Mouse (Mus musculus) kidney, postnatal 4 days (tissue): ENCODE measurements around the gene B3gat2.

Experiments used
- DNase-seq, 2 experiments: peaks; one replicate each; pipeline ENCODE4 v3.0.0; 2021; ENCODE audit warnings: mixed read lengths in 2 of 2

B3gat2 gene

DNA sequence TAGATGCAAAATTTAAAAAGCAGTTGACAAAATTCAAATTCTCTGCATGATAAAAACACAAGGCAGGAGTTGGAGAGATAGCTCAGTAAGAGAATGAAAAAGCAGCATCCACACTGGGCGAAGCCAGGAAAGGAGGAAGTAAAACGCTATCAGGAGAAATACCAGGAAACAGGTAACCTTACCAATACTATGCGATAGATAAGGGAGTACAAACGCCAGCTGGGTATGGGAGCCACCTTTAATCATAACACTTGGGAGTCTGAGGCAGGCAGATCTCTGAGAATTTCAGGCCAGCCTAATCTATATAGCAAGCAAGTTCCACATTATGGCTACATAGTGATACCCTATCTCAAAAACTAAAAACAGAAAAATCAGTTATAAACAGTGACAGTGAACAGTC, 75.1 kb downstream of the B3gat2 start:
- DNase-seq = no peak

DNA sequence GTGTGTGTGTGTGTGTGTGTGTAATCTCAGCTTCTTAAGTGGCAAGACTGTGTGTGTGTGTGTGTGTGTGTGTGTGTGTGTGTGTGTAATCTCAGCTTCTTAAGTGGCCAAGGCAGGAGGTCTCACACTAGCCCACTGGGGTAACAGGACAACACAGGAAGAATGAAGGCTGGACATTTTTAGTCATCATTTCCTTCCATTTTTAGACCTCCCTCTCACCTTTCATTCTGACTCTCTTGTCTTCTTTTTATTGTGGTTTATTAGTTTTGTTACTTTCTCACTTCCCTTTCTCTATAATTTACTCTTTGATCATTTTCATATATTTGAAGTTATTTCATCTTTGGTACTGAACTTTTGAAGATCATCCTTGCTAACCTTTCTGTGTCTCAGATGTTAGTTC, 79.4 kb downstream of the B3gat2 start:
- no peak for DNase-seq

DNA sequence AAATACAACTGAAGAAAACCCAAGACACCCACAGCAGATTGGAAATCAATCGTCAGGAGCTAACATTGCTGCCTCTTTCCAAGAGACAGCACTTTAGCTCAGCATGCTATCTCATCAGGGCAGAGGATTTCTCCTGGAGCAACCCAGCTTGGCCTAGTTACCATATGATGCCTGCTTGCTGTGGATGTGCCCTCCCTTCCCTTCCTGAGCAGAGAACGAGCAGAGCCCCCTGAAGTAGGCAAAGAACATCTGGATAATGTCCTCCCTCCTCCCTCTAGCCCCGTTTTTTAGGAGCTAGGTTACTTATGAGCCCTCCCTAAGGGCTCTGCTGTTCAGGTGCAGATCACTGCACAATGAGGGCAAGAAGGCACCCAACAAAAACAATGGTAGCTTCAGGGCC, 81.1 kb downstream of the B3gat2 start:
- no peak for DNase-seq

DNA sequence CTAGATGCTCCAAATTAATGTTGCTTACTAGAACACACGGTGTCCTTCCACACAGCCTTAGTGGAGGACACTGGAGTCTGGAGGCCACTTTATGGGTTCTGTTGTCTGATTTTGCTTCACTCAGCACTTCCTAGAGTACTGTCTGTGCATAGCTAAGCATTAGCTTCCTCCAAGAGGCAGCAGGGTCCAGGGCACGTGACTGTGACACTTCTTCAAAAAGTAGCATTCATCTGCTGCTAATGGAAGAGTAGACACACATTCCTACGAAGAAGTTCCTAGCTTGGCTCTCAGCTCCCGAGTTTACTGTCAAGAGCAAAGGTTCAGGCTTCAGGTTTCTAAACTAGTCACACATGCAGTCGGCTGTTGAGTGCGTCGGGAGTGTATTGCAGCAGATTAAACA, 82.2 kb downstream of the B3gat2 start:
- DNase-seq = peak; percentile 4 to 8

DNA sequence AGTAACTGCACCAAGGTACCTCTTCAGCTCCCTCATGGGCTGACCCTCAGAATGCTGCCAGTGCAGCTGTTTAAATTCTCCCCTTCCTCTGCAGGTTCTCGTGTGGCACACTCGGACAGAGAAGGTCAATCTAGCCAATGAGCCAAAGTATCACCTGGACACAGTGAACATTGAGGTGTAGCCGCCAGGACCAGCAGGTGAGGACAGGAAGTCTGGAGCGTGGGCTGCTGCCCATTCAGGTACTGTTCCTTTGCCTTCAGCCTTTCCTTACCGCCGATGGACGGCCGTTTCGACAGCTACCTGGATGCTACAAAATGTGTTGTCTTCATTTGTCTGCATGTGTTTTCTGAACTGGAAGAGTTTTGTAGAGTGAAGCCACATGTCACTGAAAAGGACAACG, 83.5 kb downstream of the B3gat2 start:
- no peak for DNase-seq

DNA sequence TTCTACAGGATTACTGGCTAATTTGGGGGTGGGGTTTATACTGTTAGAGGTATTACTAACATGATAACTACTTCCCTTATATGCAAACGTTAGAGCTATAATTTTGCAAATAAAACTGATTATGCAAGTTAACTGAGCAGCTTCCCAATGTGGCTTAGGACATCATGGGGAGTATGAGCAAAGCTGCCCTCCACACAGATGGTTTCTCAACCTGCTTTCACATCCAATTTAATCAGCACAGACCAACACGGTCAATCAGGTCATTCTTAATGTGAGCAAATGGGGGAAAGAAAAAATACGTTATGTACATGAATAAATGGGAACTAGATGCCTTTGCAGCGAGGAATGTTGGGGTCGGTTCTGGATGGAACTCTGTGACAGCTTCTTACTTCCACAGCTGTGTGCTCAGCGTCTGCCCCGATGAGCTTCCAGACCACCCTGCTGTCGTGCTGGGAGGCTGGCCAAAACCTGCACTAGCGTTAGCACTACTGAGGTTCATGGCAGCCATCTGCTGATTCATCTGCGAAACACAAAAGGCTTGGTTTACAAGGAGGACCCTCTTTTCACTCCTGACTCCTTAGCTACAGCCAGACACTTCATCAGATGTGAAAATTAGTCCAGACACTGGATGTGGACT, 84.6 kb downstream of the B3gat2 start:
- peak in 1 of 2 experiments; percentile 9 for DNase-seq

DNA sequence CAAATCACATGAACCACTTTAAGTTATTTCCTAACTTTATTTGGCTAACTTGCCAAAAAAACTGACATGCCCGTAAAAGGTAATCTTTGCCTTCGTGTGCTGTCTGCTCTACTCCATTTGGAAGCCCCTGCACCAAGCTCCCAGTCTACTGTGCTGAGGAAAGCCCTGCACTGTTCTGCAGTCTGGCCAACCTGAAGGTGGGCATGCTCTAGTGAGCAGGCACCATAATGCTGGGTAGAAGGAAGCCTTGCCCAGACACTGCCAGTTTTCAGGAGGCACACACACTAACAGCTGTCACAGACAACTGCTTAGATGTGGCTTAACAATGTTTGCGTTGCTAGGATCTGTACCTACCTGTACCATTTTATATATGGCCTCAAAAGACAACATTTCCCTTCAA, 94.1 kb downstream of the B3gat2 start:
- DNase-seq = no peak

DNA sequence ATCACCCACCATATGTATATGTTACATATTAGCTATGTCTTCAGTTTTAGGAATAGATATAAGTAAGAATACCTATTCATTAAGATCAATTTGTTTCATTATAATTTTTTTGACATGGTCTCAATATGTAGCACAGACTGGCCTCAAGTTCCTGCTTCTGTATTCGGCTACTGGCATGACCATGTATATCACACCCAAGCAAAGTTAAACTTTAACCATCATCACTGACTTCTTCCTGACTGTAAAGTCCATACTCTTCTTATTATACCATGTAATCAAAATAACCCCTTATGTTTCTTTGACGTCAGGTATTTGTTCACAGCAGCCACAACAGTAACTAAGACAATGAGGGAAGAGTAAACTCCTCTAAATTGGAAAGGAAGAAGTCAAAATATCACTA, 99.4 kb downstream of the B3gat2 start:
- no peak for DNase-seq

DNA sequence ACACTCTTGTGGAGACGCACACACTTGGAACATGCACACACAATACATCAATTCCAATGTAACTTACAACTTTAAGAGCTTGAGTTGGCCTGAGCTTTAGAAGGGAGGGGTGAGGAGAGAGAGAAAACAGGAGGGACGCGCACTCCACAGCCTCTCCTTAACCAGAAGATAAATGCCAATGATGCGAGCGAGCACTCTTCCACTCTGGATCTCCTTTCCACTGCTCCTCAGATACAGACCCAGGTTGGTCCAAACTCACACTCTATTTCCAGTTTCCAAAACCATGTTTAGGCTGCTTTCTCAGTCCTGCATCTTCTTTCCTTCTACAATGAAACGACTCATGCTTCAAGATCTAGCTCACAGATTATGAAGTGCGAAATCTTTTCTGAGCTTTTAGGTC, 104.0 kb downstream of the B3gat2 start:
- DNase-seq = no peak

DNA sequence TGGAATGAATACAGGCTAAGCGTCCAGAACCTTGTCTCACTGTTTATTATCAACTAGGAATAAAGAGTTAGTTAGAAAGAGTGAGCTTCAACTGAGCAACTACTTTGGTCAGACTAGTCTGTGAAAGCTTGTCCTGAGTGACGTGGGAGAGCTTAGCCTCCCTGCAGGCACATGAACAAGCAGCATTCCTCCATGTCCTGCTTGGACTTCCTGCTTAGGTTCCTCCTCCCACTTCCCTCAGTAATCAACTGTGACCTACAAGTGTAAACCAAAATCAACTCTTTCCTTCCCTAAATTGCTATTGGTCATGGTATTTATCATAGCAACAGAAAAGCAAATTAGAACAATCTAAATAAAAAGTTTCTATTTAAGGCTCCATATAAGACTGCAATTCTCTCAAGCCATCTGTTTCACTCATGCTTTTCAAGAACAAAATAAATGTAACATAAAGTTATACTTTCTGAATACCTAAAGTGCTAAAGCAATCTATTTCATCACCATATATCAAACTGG, 105.9 kb downstream of the B3gat2 start:
- DNase-seq = no peak

DNA sequence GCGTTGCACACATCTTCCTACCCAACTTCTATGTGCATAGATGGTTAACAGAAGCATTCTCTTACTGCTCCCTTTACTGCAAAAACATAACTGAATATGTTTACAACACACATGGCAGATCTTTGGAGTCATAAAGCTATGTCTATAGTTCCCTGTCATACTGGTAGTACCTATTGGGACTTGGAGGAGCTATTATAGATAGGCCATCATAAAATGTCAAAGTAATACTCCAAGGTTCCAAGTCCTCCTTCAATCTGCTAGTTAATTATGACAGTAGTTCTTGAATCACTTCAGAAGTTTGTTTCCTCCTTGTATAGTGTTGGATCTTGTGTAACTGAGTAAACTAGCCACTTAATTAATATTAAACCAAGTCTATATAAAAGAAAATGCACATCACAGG, 110.6 kb downstream of the B3gat2 start:
- DNase-seq = no peak

DNA sequence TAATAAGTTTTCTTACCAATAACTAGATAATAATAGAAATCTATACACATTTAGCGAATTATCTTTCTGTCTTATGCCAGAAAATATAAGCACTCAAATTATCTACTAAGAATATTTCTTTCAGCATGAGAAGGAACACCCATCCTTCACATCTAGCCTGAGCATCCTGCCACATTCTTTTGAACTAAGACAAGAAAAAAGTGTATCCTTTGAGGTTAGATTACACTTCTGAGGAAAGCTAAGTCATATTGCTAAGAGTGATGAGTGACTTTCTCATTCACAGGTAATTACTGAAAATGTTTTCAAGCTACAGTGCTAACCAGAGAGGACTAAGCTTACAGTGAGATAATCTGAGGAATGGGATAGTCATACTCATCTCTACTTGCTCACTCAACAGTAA, 121.1 kb downstream of the B3gat2 start:
- no peak for DNase-seq

DNA sequence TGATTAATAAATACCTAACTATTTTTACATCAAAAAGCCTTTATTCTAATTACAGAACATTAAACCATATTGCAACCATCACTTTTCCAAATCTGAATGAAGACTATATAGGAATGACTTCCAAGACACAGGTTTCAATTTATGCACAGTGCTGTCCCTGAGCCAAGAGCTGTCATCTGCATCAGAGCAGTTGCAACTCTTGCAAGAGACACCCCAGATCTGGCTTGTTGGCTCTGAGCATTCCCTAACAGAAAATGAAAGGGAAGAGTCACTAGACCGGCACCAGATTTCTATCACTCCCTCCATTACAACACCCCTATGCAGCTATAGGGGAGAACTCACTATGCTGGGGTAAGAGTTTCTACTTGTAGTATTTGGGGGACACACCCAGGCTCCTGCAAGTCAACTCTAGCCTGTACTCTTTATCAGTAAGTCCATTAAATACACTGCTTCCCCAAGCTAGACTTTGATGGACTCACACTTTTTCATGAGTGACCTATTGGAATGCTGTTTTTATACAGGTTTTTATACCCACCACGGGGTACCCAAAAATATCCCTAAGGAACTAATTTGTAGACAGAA, 122.6 kb downstream of the B3gat2 start:
- DNase-seq = no peak

DNA sequence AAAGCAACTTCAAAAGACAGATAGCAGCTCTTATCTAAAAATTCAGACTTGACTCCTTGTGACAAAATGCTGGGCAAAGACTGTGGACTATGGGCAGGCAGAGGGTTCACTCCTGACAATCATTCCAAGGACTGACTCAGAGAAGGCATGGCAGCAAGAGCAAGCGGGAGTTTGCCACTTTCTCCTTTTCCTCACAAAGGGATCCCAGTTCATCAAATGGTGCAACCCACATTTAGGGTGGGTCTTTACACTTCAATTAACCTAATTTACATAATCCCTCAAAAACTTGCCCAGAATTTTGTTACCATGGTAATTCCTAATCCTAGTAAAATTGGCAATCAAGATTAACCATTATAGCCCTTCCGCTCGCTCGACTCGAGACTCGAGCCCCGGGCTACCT, 123.4 kb downstream of the B3gat2 start:
- no peak for DNase-seq

DNA sequence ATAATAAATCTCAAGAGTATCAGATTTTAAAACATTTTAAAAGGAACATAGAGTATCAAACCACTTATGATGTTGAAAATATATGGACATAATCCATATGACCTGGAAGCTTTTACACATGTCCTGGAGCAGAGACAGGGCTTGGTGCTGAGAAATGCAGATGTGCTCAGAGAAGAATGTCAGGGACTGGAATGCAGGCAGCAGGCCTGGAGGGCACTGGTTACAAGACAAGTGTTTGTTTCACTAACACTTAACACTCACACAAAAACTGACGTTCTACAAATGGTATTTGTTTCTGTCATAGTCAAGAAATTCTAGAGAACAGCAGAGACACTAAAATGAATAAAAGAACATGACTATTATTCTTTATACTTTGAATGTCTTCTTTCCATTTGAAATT, 130.5 kb downstream of the B3gat2 start:
- no peak for DNase-seq
